Mouse (Mus musculus): ENCODE measurements at regions not wholly inside any gene's neighbourhood (a gene's known extent, or its start where the extent isn't known, plus 50 kb on each side); places are given as distances from the start of the nearest gene placed in this dataset.

DNA sequence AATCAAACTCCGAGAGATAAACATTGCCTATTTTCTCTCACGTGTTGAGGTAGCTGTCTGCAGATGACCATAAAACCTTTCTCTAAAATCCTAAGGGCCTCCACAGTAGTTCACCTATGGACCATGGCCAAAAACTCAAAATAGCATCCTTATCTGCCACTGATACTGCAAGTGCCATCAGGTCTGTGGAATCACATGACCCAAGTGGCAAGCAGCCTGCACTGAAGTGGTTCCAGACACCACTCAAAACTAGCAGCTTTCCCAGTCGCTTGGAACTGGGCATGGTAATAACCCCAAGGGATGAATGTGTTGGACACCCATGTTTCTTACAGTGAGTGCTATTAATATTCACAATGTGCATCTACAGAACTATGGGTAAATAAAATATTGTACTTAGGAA, 182.0 kb downstream of the Tm2d1 start:
- no peak for DNase-seq (ENCODE audit: low read depth in 2 of 2, low spot score in 2 of 2)

DNA sequence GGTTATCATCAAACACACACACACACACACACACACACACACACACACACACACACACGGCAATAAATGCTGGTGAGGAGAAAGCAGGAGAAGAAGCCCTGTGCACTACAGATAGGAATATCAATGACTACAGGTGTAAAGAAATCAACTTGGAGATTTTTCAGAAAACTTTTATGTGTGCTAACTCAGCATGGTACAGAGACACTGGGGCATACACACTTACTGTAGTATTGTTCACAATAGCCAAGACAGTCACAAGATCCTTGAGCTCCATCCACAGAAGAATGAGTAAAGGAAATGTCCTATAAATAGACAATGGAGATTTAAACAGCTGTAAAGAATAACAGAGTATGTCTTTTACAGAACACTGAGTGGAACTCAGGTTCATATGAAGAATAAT, 182.4 kb downstream of the Tm2d1 start:
- no peak for DNase-seq (ENCODE audit: low read depth in 2 of 2, low spot score in 2 of 2)

DNA sequence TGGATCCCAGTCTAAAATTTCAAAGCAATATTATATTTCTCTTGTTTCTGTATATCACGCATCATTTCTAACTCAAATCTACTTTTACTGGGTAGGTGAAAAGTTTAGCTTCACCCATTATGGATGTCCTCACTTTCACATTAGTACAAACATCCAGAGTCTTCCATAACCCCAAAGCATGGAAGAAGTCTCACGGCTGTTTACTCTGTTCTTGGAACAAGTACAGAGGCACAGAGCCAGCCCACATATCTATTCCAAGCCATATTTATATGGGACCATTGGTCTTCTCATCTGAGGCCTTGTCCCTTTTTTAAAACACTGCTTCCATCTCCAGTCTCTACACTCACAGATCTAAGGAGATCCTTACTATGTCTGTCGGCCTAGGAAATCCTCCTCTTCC, 192.8 kb downstream of the Tm2d1 start:
- DNase-seq (ENCODE audit: low read depth in 2 of 2, low spot score in 2 of 2) = no peak

DNA sequence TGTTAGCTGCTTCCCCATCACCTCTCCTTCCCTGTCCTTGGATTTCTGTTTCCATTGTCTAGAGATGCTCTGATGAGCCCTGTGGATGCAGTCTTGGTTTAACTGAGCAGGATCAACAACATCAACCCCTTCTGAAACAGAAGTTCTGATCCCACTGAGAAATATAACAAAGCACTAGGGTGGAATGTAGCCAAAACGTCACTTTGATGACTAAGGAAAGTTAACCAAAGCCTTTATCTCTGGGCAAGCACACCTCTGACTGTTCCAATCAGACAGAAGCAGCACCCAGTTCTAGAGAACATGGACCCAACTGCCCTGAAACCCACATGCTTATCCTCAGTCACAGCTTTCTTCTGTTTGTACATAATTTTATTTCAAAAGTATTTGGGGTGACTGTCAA, 193.2 kb downstream of the Tm2d1 start:
- DNase-seq (ENCODE audit: low read depth in 2 of 2, low spot score in 2 of 2) = no peak

DNA sequence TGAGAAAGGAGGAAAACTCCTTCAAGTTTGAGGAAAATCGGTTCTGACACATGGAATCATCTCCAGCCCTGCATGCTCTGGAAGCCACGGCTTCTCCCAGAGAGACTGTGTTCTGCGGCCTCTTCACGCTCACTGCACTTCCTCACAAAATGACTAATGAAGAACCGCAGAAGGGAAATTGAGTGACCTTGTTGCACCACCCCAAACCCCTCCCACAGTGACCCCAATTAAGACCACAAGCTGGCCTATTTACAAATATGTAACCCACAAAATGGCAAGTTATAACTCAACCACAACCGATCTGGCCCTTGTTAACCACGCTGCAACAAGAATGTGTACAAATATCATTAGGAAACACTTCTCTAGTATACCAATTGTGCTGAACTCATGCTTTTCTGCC, 194.2 kb downstream of the Tm2d1 start:
- DNase-seq (ENCODE audit: low read depth in 2 of 2, low spot score in 2 of 2) = no peak

DNA sequence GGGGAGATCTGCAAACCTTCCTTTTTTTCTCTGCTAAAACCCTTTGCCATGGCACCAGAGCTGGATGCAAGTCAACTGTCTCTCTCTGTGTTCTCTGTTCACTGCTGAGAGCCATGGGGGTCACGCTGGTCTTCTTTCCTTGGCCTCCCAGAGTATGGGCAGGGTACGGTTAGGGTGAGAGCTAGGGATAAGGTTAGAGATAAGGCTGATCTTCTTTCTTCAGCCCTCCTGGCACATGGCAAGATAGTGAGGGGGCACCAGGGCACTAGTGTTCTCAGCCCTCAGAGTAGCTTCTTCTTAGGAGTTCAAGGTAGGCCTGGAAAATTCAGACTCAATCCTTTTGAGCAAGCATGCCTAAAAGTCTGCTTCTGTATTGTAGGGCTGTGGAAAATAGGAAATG, 196.1 kb downstream of the Tm2d1 start:
- DNase-seq (ENCODE audit: low read depth in 2 of 2, low spot score in 2 of 2) = no peak

DNA sequence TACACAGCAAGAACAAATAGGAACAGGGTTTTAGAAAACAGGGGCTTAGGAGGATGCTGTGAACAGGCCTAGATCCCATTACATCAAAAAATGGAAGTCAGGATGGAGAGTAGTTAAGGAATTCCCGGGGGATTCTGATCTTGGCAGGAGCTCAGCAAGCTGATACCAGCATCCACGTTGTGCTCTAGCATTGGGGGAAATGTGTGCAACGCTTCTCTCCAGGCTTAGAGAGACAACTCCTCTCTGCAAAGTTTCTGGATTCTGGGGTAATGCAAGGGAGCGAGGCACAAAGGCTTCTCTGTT, 201.1 kb downstream of the Tm2d1 start:
- no peak for DNase-seq (ENCODE audit: low read depth in 2 of 2, low spot score in 2 of 2)

DNA sequence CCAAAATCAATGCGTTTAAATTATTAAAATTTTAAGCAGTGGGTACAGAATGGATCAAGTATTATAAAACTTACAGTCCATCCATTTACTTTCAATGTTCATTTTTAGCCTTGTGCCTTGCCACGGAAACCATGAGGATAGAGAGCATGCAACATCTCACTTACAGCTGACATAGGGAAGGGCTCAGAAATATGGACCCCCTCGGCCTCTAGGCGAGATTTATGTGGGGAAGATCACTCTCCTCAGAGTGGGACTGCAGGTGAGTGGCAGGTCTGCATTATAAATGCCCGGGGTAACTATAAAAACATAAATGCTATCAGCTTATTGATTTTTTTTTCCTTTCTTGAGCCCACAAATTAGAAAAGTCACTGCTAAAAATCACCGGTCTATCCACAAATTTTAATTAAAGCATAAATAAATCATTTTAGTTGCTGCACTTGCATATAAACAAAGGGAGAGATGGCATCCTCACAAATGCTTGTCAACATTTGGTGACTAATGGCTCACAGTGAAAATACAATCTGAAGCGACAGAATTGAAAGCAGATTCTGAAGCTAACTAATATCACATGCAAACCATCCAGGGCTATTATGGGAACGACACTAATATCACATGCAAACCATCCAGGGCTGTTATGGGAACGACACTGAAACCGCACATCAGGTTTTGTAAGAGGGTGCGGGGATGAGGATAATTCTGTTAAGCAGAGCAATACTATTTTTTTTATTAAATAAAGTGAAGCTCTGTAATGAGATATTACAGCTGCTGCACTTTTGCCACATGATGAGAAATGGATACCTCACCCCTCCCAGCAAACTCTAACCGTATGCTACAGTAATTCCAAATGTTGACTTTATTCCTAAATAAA, 201.7 kb downstream of the Tm2d1 start:
- DNase-seq (ENCODE audit: low read depth in 2 of 2, low spot score in 2 of 2) = no peak

DNA sequence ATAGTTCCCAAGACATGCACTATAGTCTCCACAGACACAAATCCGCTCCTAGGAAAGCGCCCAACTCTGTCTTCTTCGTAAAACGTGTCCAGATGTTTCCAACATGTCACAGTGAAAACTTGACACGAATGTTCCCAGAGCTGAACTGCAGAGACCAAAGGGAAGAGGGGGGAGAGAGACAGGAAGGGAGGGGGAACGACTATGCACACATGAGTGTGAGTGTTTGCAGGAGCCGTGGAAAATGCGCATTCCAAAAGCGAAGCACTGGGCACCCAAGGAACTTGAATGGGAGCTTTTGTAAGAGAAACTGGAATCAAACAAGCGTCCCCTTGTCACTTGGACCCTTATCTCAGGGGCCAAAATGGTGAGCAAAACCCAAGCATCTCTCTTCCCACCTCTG, 202.8 kb downstream of the Tm2d1 start:
- no peak for DNase-seq (ENCODE audit: low read depth in 2 of 2, low spot score in 2 of 2)

All from CD8-positive naive resting alpha-beta T cell, adult 2 months (primary cell).